In genomic region chr7:139850152-139850551, GRCm38 (mm10) we compare ENCODE assay signal across 13 mouse cellular contexts. TPM values are rescaled to one million over a fixed set of nuclear protein-coding genes. Genes with fewer than 3 reads are reported as not detected.
DNase-seq lines count a peak whose midpoint lies in the region; ATAC-seq and TF ChIP-seq lines count a peak whose summit lies in the region.
"Had no signal": no experiment of that assay in that cellular context is flagged by ENCODE, and none has a peak within 500 bp of the region (broad histone marks: within the 10 kb centered on the region; RNA-seq: fewer than 3 reads in every experiment).

No protein-coding gene starts in this region.

- peaks cover 20% of the 10 kb centered on the region for H3K4me1 ChIP-seq in forebrain, embryonic 10.5 days
- H3K4me1 ChIP-seq in hindbrain, embryonic 13.5 days (replicated peaks), result peaks cover 32% of the 10 kb centered on the region
- peaks cover 34% of the 10 kb centered on the region for H3K4me1 ChIP-seq in neural tube, embryonic 15.5 days
- no peaks in the 10 kb centered on the region for H3K4me1 ChIP-seq in liver, embryonic 11.5 days (replicated peaks; ENCODE audit: control insufficient read depth, insufficient read depth, low read length)
- H3K4me1 ChIP-seq: limb, embryonic 15.5 days had no signal

- TF ChIP-seq CTCF in left cerebral cortex, adult 2 months (IDR thresholded peaks at IDR 0.05), result no peak

- H3K4me2 ChIP-seq in hindbrain, embryonic 13.5 days, result no peak overlapping the region
- H3K4me2 ChIP-seq in neural tube, embryonic 15.5 days, result no peak overlapping the region
- H3K4me2 ChIP-seq in liver, embryonic 11.5 days, result no peak overlapping the region
- H3K4me2 ChIP-seq: limb, embryonic 15.5 days had no signal

- intact Hi-C loops in left cerebral cortex, adult 2 months (cut with DNase I), result no loop called here
- intact Hi-C loops in left cerebral cortex, postnatal 36 days (cut with DNase I), result no loop called here

- no peaks in the 10 kb centered on the region for H3K36me3 ChIP-seq in forebrain, embryonic 10.5 days (replicated peaks)
- H3K36me3 ChIP-seq in hindbrain, embryonic 13.5 days, result no peaks in the 10 kb centered on the region
- no peaks in the 10 kb centered on the region for H3K36me3 ChIP-seq in neural tube, embryonic 15.5 days
- no peaks in the 10 kb centered on the region for H3K36me3 ChIP-seq in liver, embryonic 11.5 days (ENCODE audit: control insufficient read depth, insufficient read depth, low read length)
- H3K36me3 ChIP-seq: limb, embryonic 15.5 days had no signal

- H3K4me3 ChIP-seq in left cerebral cortex, adult 2 months, result no peak overlapping the region
- no peak overlapping the region for H3K4me3 ChIP-seq in forebrain, embryonic 10.5 days
- no peak overlapping the region for H3K4me3 ChIP-seq in hindbrain, embryonic 13.5 days
- no peak overlapping the region for H3K4me3 ChIP-seq in neural tube, embryonic 15.5 days (replicated peaks)
- no peak overlapping the region for H3K4me3 ChIP-seq in liver, embryonic 11.5 days (ENCODE audit: low read depth, low read length)
- H3K4me3 ChIP-seq: limb, embryonic 15.5 days had no signal

- WGBS in forebrain, embryonic 10.5 days, result 44% methylated on average over 6 of the region's 6 CpGs
- WGBS in hindbrain, embryonic 13.5 days, result 15% methylated on average over 6 of the region's 6 CpGs
- 4% methylated on average over 6 of the region's 6 CpGs for WGBS in neural tube, embryonic 15.5 days
- WGBS in liver, embryonic 11.5 days, result 57% methylated on average over 6 of the region's 6 CpGs

- H3K9me3 ChIP-seq in forebrain, embryonic 10.5 days, result no peaks in the 10 kb centered on the region
- H3K9me3 ChIP-seq in hindbrain, embryonic 13.5 days, result no peaks in the 10 kb centered on the region
- no peaks in the 10 kb centered on the region for H3K9me3 ChIP-seq in neural tube, embryonic 15.5 days (replicated peaks)
- no peaks in the 10 kb centered on the region for H3K9me3 ChIP-seq in liver, embryonic 11.5 days (ENCODE audit: control insufficient read depth, low read length)
- H3K9me3 ChIP-seq: limb, embryonic 15.5 days had no signal

- peak in 1 of 2 experiments; percentile 36 for DNase-seq in left cerebral cortex, adult 2 months (ENCODE audit: extremely low spot score in 1 of 2, low spot score in 2 of 2)
- no peak for DNase-seq in left cerebral cortex, postnatal 36 days (ENCODE audit: low spot score in 2 of 2)
- DNase-seq in forebrain, embryonic 10.5 days (ENCODE audit: extremely low spot score, low spot score), result no peak
- no peak for DNase-seq in liver, embryonic 11.5 days (ENCODE audit: low spot score)
- DNase-seq: adrenal gland, postnatal 10 days; kidney, adult 2 months; thymus, postnatal 14 days had no signal

- peak overlapping the region; percentile 56 for H3K27ac ChIP-seq in left cerebral cortex, adult 2 months
- H3K27ac ChIP-seq in forebrain, embryonic 10.5 days, result peak overlapping the region; percentile 4; the same call in 1 of the 2 replicates
- H3K27ac ChIP-seq in hindbrain, embryonic 13.5 days, result peak overlapping the region; percentile 87
- peak overlapping the region; percentile 72 for H3K27ac ChIP-seq in neural tube, embryonic 15.5 days (replicated peaks)
- no peak overlapping the region for H3K27ac ChIP-seq in liver, embryonic 11.5 days (ENCODE audit: low read depth, low read length)
- H3K27ac ChIP-seq: limb, embryonic 15.5 days had no signal

- peak overlapping the region; percentile 3; the same call in 1 of the 2 replicates for H3K9ac ChIP-seq in hindbrain, embryonic 13.5 days
- H3K9ac ChIP-seq in neural tube, embryonic 15.5 days (replicated peaks), result no peak overlapping the region
- no peak overlapping the region for H3K9ac ChIP-seq in liver, embryonic 11.5 days (ENCODE audit: low read depth, low read length)
- H3K9ac ChIP-seq: limb, embryonic 15.5 days had no signal

- peak; percentile 83 for ATAC-seq in hindbrain, embryonic 13.5 days (ENCODE audit: low FRiP score)
- ATAC-seq in neural tube, embryonic 15.5 days (ENCODE audit: low FRiP score), result peak; percentile 86
- ATAC-seq in inflammation-experienced regulatory T-cells, adult 6 months, result no peak
- ATAC-seq in liver, embryonic 11.5 days (replicated peaks; ENCODE audit: low FRiP score), result no peak

- H3K27me3 ChIP-seq in forebrain, embryonic 10.5 days (ENCODE audit: poor library complexity, severe bottlenecking), result no peaks in the 10 kb centered on the region
- no peaks in the 10 kb centered on the region for H3K27me3 ChIP-seq in hindbrain, embryonic 13.5 days
- H3K27me3 ChIP-seq in neural tube, embryonic 15.5 days (replicated peaks), result no peaks in the 10 kb centered on the region
- no peaks in the 10 kb centered on the region for H3K27me3 ChIP-seq in liver, embryonic 11.5 days (replicated peaks; ENCODE audit: control insufficient read depth, insufficient read depth, low read length)
- H3K27me3 ChIP-seq: limb, embryonic 15.5 days had no signal

RNA-seq across cellular contexts. Expression of gene Adgra1, which starts 16.2 kb away (rescaled TPM):
- 10 to 100 TPM; 59.2 to 61.7 TPM for total RNA-seq in left cerebral cortex, adult 2 months (2021)
- 10 to 100 TPM; 57.5 to 67.0 TPM for total RNA-seq in left cerebral cortex, postnatal 36 days (2021)
- 1.1 and 1.8 TPM in 2 replicates for polyA plus RNA-seq in forebrain, embryonic 10.5 days (2016; fragmentation: Nextera tagmentation; extraction: Ambion mirVana)
- polyA plus RNA-seq in hindbrain, embryonic 13.5 days (2015; fragmentation: Nextera tagmentation; extraction: Ambion mirVana), result 27.5 and 33.0 TPM in 2 replicates
- 31.1 and 34.1 TPM in 2 replicates for polyA plus RNA-seq in neural tube, embryonic 15.5 days (2015; fragmentation: Nextera tagmentation; extraction: Ambion mirVana)
- polyA plus RNA-seq in inflammation-experienced regulatory T-cells, adult 6 months (2017; shearing (Covaris generic)), result not detected
- 0.08 TPM in 1 of 2 replicates, not detected in the other for polyA plus RNA-seq in liver, embryonic 11.5 days (2014; fragmentation: Nextera tagmentation; extraction: Ambion mirVana)
- total RNA-seq: granulocyte monocyte progenitor cell, adult 5-6 weeks; megakaryocyte, adult 5-6 weeks had no signal

RNA-seq across cellular contexts. Expression of gene Kndc1, which starts 44.3 kb away (rescaled TPM):
- 10 to 100 TPM; 77.7 to 80.4 TPM for total RNA-seq in left cerebral cortex, adult 2 months (2021)
- total RNA-seq in left cerebral cortex, postnatal 36 days (2021), result 10 to 100 TPM; 70.1 to 70.2 TPM
- 0.26 and 0.33 TPM in 2 replicates for polyA plus RNA-seq in forebrain, embryonic 10.5 days (2016; fragmentation: Nextera tagmentation; extraction: Ambion mirVana)
- 8.3 and 10.0 TPM in 2 replicates for polyA plus RNA-seq in hindbrain, embryonic 13.5 days (2015; fragmentation: Nextera tagmentation; extraction: Ambion mirVana)
- polyA plus RNA-seq in neural tube, embryonic 15.5 days (2015; fragmentation: Nextera tagmentation; extraction: Ambion mirVana), result 12.5 and 15.5 TPM in 2 replicates
- polyA plus RNA-seq in inflammation-experienced regulatory T-cells, adult 6 months (2017; shearing (Covaris generic)), result under 1 TPM; 0.20 to 0.49 (median 0.38) TPM
- not detected in 2 replicates for polyA plus RNA-seq in liver, embryonic 11.5 days (2014; fragmentation: Nextera tagmentation; extraction: Ambion mirVana)
- total RNA-seq: granulocyte monocyte progenitor cell, adult 5-6 weeks had no signal

Comparison
In these comparisons a context has a peak if more than half of its experiments do, and no peak if none do; other contexts are left out.
1. ATAC-seq: peak in hindbrain, embryonic 13.5 days (single experiment) and neural tube, embryonic 15.5 days (single experiment); none in inflammation-experienced regulatory T-cells, adult 6 months (single experiment) and liver, embryonic 11.5 days (single experiment).
2. RNA of gene Adgra1, which starts 16.2 kb away (polyA plus RNA-seq): 31.1 to 34.1 TPM in neural tube, embryonic 15.5 days and 27.5 to 33.0 TPM in hindbrain, embryonic 13.5 days; 1.1 to 1.8 TPM in forebrain, embryonic 10.5 days, 0.08 TPM in liver, embryonic 11.5 days and not detected in inflammation-experienced regulatory T-cells, adult 6 months; every median in the first group is over 10 times any median in the second.